Mouse (Mus musculus) limb, embryonic 13.5 days (tissue): ENCODE measurements around the gene Ptn. TPM values are rescaled to one million over a fixed set of nuclear protein-coding genes. Genes with fewer than 3 reads are reported as not detected.

Source experiments
- microRNA-seq: library from miRNA; unstranded; fragments of <30 nt; microRNA quantifications from one replicate; pipeline ENCODE4, GENCODE M21; 2016
- polyA plus RNA-seq: library from polyadenylated mRNA; unstranded; fragments of >200 nt; fragmentation: Nextera tagmentation; extraction: Ambion mirVana; gene quantifications from 2 replicates; pipeline ENCODE4 v1.2.1, GENCODE M21; 2015

Ptn gene
- polyA plus RNA-seq, 1 experiment from 2014 or later, result 603 TPM

Small RNA genes lying within 50 kb of the gene (microRNA-seq; reads per million reads assigned to microRNA genes)
- gene Gm25111, result not detected
